Mouse (Mus musculus): ENCODE measurements around the gene Icos. TPM values are rescaled to one million over a fixed set of nuclear protein-coding genes. Genes with fewer than 3 reads are reported as not detected.

Gene Icos
- total RNA-seq, 2 experiments from 2014 or later, result not detected

GRCm38 (mm10) chr1:61027519-61027918, 49.8 kb downstream of the Icos start:
- intact Hi-C loops (cut with DNase I), result no loop called here

GRCm38 (mm10) chr1:61029919-61030318, 52.2 kb downstream of the Icos start:
- intact Hi-C loops (cut with DNase I), result no loop called here
- no peak for DNase-seq

More at GRCm38 (mm10) chr1:61027519-61027918, 49.8 kb downstream of the Icos start:
- DNase-seq, result no peak

- intact Hi-C loops (cut with DNase I), result no loop called here
- DNase-seq, result no peak
Observed at GRCm38 (mm10) chr1:61030532-61030931, 52.8 kb downstream of the Icos start.

- intact Hi-C loops (cut with DNase I), result no loop called here
- no peak for DNase-seq
Observed at GRCm38 (mm10) chr1:61035270-61035669, 57.5 kb downstream of the Icos start.

- DNase-seq, result no peak
- intact Hi-C loops (cut with DNase I), result no loop called here
Observed at GRCm38 (mm10) chr1:61038223-61038622, 60.5 kb downstream of the Icos start.

- no peak for DNase-seq
- intact Hi-C loops (cut with DNase I), result no loop called here
Observed at GRCm38 (mm10) chr1:61039310-61039709, 61.6 kb downstream of the Icos start.

- DNase-seq, result no peak
- intact Hi-C loops (cut with DNase I), result no loop called here
Observed at GRCm38 (mm10) chr1:61040401-61040800, 62.7 kb downstream of the Icos start.

- DNase-seq, result no peak
- intact Hi-C loops (cut with DNase I), result no loop called here
Observed at GRCm38 (mm10) chr1:61042842-61043241, 65.1 kb downstream of the Icos start.

- no peak for DNase-seq
- intact Hi-C loops (cut with DNase I), result no loop called here
Observed at GRCm38 (mm10) chr1:61046055-61046705, 68.5 kb downstream of the Icos start.

GRCm38 (mm10) chr1:61047336-61047735, 69.6 kb downstream of the Icos start:
- intact Hi-C loops (cut with DNase I), result no loop called here
- DNase-seq, result no peak

Other genes starting within 250 kb of the Icos start
- under 1 TPM in 1 of 2 experiments, not detected in 1; 0.13 TPM for gene Ctla4, start 90.9 kb upstream of the Icos start, total RNA-seq (2021)

Measured in gastrocnemius, postnatal 36 days (tissue).